Mouse (Mus musculus) T-helper 2 cell (primary cell): Measurements from ENCODE around the gene Nudt15.

ENCODE experiments used
- in situ Hi-C: fragments of 300-600 bp; cut with MboI, MseI; formaldehyde crosslinking; loops from one replicate; pipeline ENCODE4 v1.15.1; 2025; ENCODE audit warnings: high pct_unique_total_duplicates

Gene Nudt15

DNA sequence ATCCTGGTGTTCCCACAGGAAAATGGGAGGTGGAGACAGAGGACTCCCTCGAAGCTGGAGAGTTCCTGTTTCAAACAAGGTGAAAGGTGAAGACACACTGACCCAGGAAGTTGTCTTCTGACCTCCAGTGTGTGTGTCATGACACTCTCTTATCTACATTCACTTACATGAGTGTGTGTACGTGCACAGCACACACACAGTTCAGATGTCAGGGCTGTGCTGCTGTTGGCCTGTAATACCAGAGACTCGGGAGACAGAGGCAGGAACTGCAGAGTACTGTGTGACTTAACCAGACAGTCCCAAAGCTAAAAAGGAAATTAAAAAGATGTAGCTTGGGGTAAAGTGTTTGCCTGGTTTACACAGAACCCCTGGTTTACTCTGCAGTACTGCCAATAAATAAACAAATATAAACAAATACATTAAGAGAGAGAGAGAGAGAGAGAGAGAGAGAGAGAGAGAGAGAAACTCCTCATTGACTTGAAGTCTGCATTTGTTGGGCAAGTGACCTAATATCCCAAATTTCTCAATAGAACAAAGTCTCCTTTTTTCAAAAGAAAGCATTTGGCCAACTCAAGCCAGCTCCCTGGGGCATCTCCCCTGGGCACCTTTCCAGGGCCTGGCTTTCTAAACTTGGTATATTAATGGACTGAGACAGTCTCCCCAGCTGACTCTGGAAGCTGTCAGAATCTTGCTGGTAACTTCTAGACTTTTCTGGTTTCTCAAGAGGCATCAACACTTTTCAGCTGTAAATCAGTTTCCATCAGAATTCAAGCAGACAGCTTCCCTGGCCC lies 74.2 kb downstream of the Nudt15 start:
- in situ Hi-C loops: no loop called here

- in situ Hi-C loops: no loop called here
Observed at GRCm38 (mm10) chr14:73472205-73472604, 75.8 kb downstream of the Nudt15 start.

DNA sequence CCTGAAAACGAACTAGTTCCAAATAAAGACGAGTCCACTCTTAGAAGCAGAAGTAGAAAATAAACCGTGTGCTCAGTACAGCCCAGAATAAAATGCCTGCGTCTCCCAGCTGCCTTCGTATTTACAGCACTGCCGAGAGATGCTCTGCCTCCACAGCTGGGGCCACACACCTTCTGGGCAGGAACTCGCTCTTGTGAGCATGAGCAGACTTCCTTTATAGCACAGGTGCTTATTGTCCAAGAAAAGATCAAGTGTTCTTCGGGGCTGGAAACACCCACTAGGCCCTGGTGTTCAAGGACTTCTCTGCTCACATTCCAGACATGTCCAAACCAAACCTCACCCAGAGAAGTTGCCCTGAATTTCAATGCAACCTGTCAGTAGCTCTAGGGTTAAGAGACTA lies 77.4 kb downstream of the Nudt15 start:
- in situ Hi-C loops: no loop called here

- in situ Hi-C loops: no loop called here
Observed at GRCm38 (mm10) chr14:73469506-73469905, 78.5 kb downstream of the Nudt15 start.
